In genomic region chr12:109555837-109556409, GRCm38 (mm10) we compare ENCODE assay signal across 32 mouse cellular contexts. TPM values are rescaled to one million over a fixed set of nuclear protein-coding genes. Genes with fewer than 3 reads are reported as not detected.
DNase-seq lines count a peak whose midpoint lies in the region; ATAC-seq and TF ChIP-seq lines count a peak whose summit lies in the region.
"Had no signal": no experiment of that assay in that cellular context is flagged by ENCODE, and none has a peak within 500 bp of the region (broad histone marks: within the 10 kb centered on the region; RNA-seq: fewer than 3 reads in every experiment).

No protein-coding gene starts in this region.

- no peak for DNase-seq in hindbrain, embryonic 10.5 days (ENCODE audit: low spot score)
- DNase-seq in hindbrain, postnatal 0 days (ENCODE audit: low spot score) = no peak
- DNase-seq in liver, embryonic 11.5 days (ENCODE audit: low spot score) = no peak
- DNase-seq in embryonic facial prominence, embryonic 10.5 days (ENCODE audit: low spot score) = peak; percentile 63
- DNase-seq in limb, embryonic 11.5 days (ENCODE audit: low spot score) = peak; percentile 73
- DNase-seq in thymus, postnatal 10 days (ENCODE audit: low spot score in 2 of 2) = no peak
- DNase-seq in embryo, embryonic 9.5 days (ENCODE audit: extremely low spot score) = no peak
- DNase-seq: adrenal gland, postnatal 25 days; cerebellum, adult 18-20 months; cerebellum, postnatal 10 days; gastrocnemius, postnatal 25 days; heart, adult 11 months; kidney, adult 11 months; kidney, postnatal 14 days; left cerebral cortex, postnatal 4 days; liver, embryonic 13.5 days; lung, adult 18-20 months; lung, postnatal 4 days; midbrain, embryonic 14.5 days; right cerebral cortex, adult 18-20 months; spleen, adult 18-20 months; thymus, adult 18-20 months; thymus, postnatal 36 days had no signal

- H3K4me3 ChIP-seq in hindbrain, embryonic 10.5 days = no peak overlapping the region
- no peak overlapping the region for H3K4me3 ChIP-seq in hindbrain, postnatal 0 days (ENCODE audit: low read length)
- H3K4me3 ChIP-seq in liver, embryonic 11.5 days (ENCODE audit: low read depth, low read length) = no peak overlapping the region
- H3K4me3 ChIP-seq in liver, embryonic 12.5 days = no peak overlapping the region
- H3K4me3 ChIP-seq in embryonic facial prominence, embryonic 10.5 days = no peak overlapping the region
- no peak overlapping the region for H3K4me3 ChIP-seq in limb, embryonic 11.5 days (ENCODE audit: low read depth, low read length)
- H3K4me3 ChIP-seq: liver, embryonic 13.5 days; megakaryocyte, embryonic 14.5 days; neural tube, embryonic 12.5 days had no signal

- no peak overlapping the region for H3K9ac ChIP-seq in hindbrain, postnatal 0 days (replicated peaks; ENCODE audit: low read length)
- no peak overlapping the region for H3K9ac ChIP-seq in liver, embryonic 11.5 days (ENCODE audit: low read depth, low read length)
- no peak overlapping the region for H3K9ac ChIP-seq in liver, embryonic 12.5 days
- H3K9ac ChIP-seq in limb, embryonic 11.5 days (ENCODE audit: low read length) = no peak overlapping the region
- H3K9ac ChIP-seq: liver, embryonic 13.5 days; neural tube, embryonic 12.5 days had no signal

- TF ChIP-seq CTCF in hindbrain, postnatal 0 days (IDR thresholded peaks at IDR 0.05; ENCODE audit: low read depth) = no peak

- H3K4me2 ChIP-seq in hindbrain, postnatal 0 days (ENCODE audit: low read depth, low read length) = no peak overlapping the region
- H3K4me2 ChIP-seq in liver, embryonic 11.5 days = no peak overlapping the region
- no peak overlapping the region for H3K4me2 ChIP-seq in liver, embryonic 12.5 days
- H3K4me2 ChIP-seq in limb, embryonic 11.5 days (ENCODE audit: low read depth, severe bottlenecking) = no peak overlapping the region
- H3K4me2 ChIP-seq: heart, embryonic 11.5 days; liver, embryonic 13.5 days; neural tube, embryonic 12.5 days had no signal

- H3K4me1 ChIP-seq in hindbrain, embryonic 10.5 days (replicated peaks) = peaks cover 91% of the 10 kb centered on the region
- no peaks in the 10 kb centered on the region for H3K4me1 ChIP-seq in hindbrain, postnatal 0 days (ENCODE audit: insufficient read depth, low read length)
- no peaks in the 10 kb centered on the region; the same call in 1 of the 2 replicates for H3K4me1 ChIP-seq in liver, embryonic 11.5 days (replicated peaks; ENCODE audit: control insufficient read depth, insufficient read depth, low read length)
- H3K4me1 ChIP-seq in liver, embryonic 12.5 days = no peaks in the 10 kb centered on the region
- H3K4me1 ChIP-seq in embryonic facial prominence, embryonic 10.5 days = peaks cover 96% of the 10 kb centered on the region
- H3K4me1 ChIP-seq in limb, embryonic 11.5 days (ENCODE audit: control insufficient read depth, insufficient read depth, low read length) = peaks cover 31% of the 10 kb centered on the region
- H3K4me1 ChIP-seq: liver, embryonic 13.5 days; megakaryocyte, embryonic 14.5 days had no signal

- H3K27ac ChIP-seq in hindbrain, embryonic 10.5 days = peak overlapping the region; percentile 56
- H3K27ac ChIP-seq in hindbrain, postnatal 0 days = no peak overlapping the region
- H3K27ac ChIP-seq in liver, embryonic 11.5 days (ENCODE audit: low read depth, low read length) = 0 out of 2 replicates have a peak overlapping the region, but pooled peaks have one; percentile 13
- no peak overlapping the region for H3K27ac ChIP-seq in liver, embryonic 12.5 days
- peak overlapping the region; percentile 78 for H3K27ac ChIP-seq in embryonic facial prominence, embryonic 10.5 days (replicated peaks)
- peak overlapping the region; percentile 49; the same call in 1 of the 2 replicates for H3K27ac ChIP-seq in limb, embryonic 11.5 days (replicated peaks; ENCODE audit: low read depth, low read length)
- H3K27ac ChIP-seq: liver, embryonic 13.5 days; neural tube, embryonic 12.5 days; stomach, postnatal 0 days had no signal

- WGBS in hindbrain, embryonic 10.5 days = 68% methylated on average over 15 of the region's 15 CpGs
- WGBS in hindbrain, postnatal 0 days = 54% methylated on average over 15 of the region's 15 CpGs
- 70% methylated on average over 15 of the region's 15 CpGs for WGBS in liver, embryonic 11.5 days
- WGBS in liver, embryonic 12.5 days (ENCODE audit: insufficient replicate concordance) = 64% methylated on average over 15 of the region's 15 CpGs
- WGBS in embryonic facial prominence, embryonic 10.5 days = 58% methylated on average over 15 of the region's 15 CpGs
- WGBS in limb, embryonic 11.5 days = 23% methylated on average over 15 of the region's 15 CpGs

- ATAC-seq in hindbrain, postnatal 0 days = no peak
- ATAC-seq in liver, embryonic 11.5 days (replicated peaks; ENCODE audit: low FRiP score) = no peak
- ATAC-seq in liver, embryonic 12.5 days = no peak
- ATAC-seq in limb, embryonic 11.5 days (ENCODE audit: insufficient number of reproducible peaks, low FRiP score, low TSS enrichment, low read depth) = peak; percentile 31; the same call in 1 of the 2 replicates
- ATAC-seq: inflammation-experienced regulatory T-cells, adult 6 months; lung, postnatal 0 days had no signal

- peaks cover 69% of the 10 kb centered on the region for H3K36me3 ChIP-seq in hindbrain, embryonic 10.5 days
- no peaks in the 10 kb centered on the region for H3K36me3 ChIP-seq in hindbrain, postnatal 0 days (ENCODE audit: insufficient read depth, low read length)
- H3K36me3 ChIP-seq in liver, embryonic 11.5 days (ENCODE audit: control insufficient read depth, insufficient read depth, low read length) = peaks cover 2% of the 10 kb centered on the region; the same call in 1 of the 2 replicates
- H3K36me3 ChIP-seq in liver, embryonic 12.5 days = peaks cover 23% of the 10 kb centered on the region
- H3K36me3 ChIP-seq in embryonic facial prominence, embryonic 10.5 days (replicated peaks) = peaks cover 97% of the 10 kb centered on the region
- peaks cover 4% of the 10 kb centered on the region; the same call in 1 of the 2 replicates for H3K36me3 ChIP-seq in limb, embryonic 11.5 days (ENCODE audit: control insufficient read depth, insufficient read depth, low read length)
- H3K36me3 ChIP-seq: liver, embryonic 13.5 days had no signal

- no peaks in the 10 kb centered on the region for H3K9me3 ChIP-seq in hindbrain, embryonic 10.5 days
- no peaks in the 10 kb centered on the region for H3K9me3 ChIP-seq in hindbrain, postnatal 0 days (ENCODE audit: low read length)
- no peaks in the 10 kb centered on the region for H3K9me3 ChIP-seq in liver, embryonic 11.5 days (ENCODE audit: control insufficient read depth, low read length)
- no peaks in the 10 kb centered on the region for H3K9me3 ChIP-seq in liver, embryonic 12.5 days (replicated peaks)
- no peaks in the 10 kb centered on the region for H3K9me3 ChIP-seq in embryonic facial prominence, embryonic 10.5 days
- no peaks in the 10 kb centered on the region for H3K9me3 ChIP-seq in limb, embryonic 11.5 days (ENCODE audit: control insufficient read depth, low read length)
- H3K9me3 ChIP-seq: liver, embryonic 13.5 days; megakaryocyte, embryonic 14.5 days; neural tube, embryonic 12.5 days had no signal

- H3K27me3 ChIP-seq in hindbrain, embryonic 10.5 days (ENCODE audit: insufficient read depth, poor library complexity, severe bottlenecking) = peaks cover 5% of the 10 kb centered on the region
- no peaks in the 10 kb centered on the region for H3K27me3 ChIP-seq in hindbrain, postnatal 0 days (ENCODE audit: insufficient read depth, low read length)
- no peaks in the 10 kb centered on the region for H3K27me3 ChIP-seq in liver, embryonic 11.5 days (replicated peaks; ENCODE audit: control insufficient read depth, insufficient read depth, low read length)
- no peaks in the 10 kb centered on the region for H3K27me3 ChIP-seq in liver, embryonic 12.5 days (replicated peaks)
- no peaks in the 10 kb centered on the region for H3K27me3 ChIP-seq in embryonic facial prominence, embryonic 10.5 days (replicated peaks; ENCODE audit: low read depth, poor library complexity, severe bottlenecking)
- H3K27me3 ChIP-seq in limb, embryonic 11.5 days (ENCODE audit: control insufficient read depth, insufficient read depth, low read length) = no peaks in the 10 kb centered on the region
- H3K27me3 ChIP-seq: liver, embryonic 13.5 days; neural tube, embryonic 12.5 days had no signal

RNA-seq across cellular contexts. Expression of gene Rtl1, which starts 44.2 kb away (rescaled TPM):
- polyA plus RNA-seq in hindbrain, embryonic 10.5 days (2016; fragmentation: Nextera tagmentation; extraction: Ambion mirVana) = 0.63 and 0.73 TPM in 2 replicates
- total RNA-seq in hindbrain, postnatal 0 days (2014; rRNA removed) = 1.4 and 1.9 TPM in 2 replicates
- 0.81 and 1.3 TPM in 2 replicates for polyA plus RNA-seq in hindbrain, postnatal 0 days (2015; fragmentation: Nextera tagmentation; extraction: Ambion mirVana)
- 1.6 TPM in 2 replicates for polyA plus RNA-seq in liver, embryonic 11.5 days (2014; fragmentation: Nextera tagmentation; extraction: Ambion mirVana)
- 1.2 and 1.4 TPM in 2 replicates for polyA plus RNA-seq in liver, embryonic 12.5 days (2016; fragmentation: Nextera tagmentation; extraction: Ambion mirVana)
- polyA plus RNA-seq in embryonic facial prominence, embryonic 10.5 days (2016; fragmentation: Nextera tagmentation; extraction: Ambion mirVana) = 0.87 and 0.88 TPM in 2 replicates
- 0.85 and 0.91 TPM in 2 replicates for polyA plus RNA-seq in limb, embryonic 11.5 days (2014; fragmentation: Nextera tagmentation; extraction: Ambion mirVana)
- total RNA-seq: common myeloid progenitor, adult 5-6 weeks; gastrocnemius, postnatal 25 days; hematopoietic stem cell, adult 5-6 weeks had no signal
- polyA plus RNA-seq: inflammation-experienced regulatory T-cells, adult 6 months had no signal

Comparison
In these comparisons a context has a peak if more than half of its experiments do, and no peak if none do; other contexts are left out.
1. H3K27ac ChIP-seq: peak in hindbrain, embryonic 10.5 days (single experiment), liver, embryonic 11.5 days (single experiment), embryonic facial prominence, embryonic 10.5 days (single experiment) and limb, embryonic 11.5 days (single experiment); none in hindbrain, postnatal 0 days (single experiment) and liver, embryonic 12.5 days (single experiment).
2. DNase-seq: peak in embryonic facial prominence, embryonic 10.5 days (single experiment) and limb, embryonic 11.5 days (single experiment); none in hindbrain, embryonic 10.5 days (single experiment), hindbrain, postnatal 0 days (single experiment), liver, embryonic 11.5 days (single experiment), thymus, postnatal 10 days (0 of 2) and embryo, embryonic 9.5 days (single experiment).